ENCODE assay signal across 9 mouse cellular contexts in genomic region chr1:23286741-23287140, GRCm38 (mm10).
A peak's percentile ranks its signal among the peaks of the same experiment; 100 is the strongest.
DNase-seq lines count a peak whose midpoint lies in the region; ATAC-seq and TF ChIP-seq lines count a peak whose summit lies in the region.
"Had no signal": no experiment of that assay in that cellular context is flagged by ENCODE, and none has a peak within 500 bp of the region (broad histone marks: within the 10 kb centered on the region; RNA-seq: fewer than 3 reads in every experiment).

No protein-coding gene starts in this region.

- intact Hi-C loops in left cerebral cortex, postnatal 36 days (cut with DNase I): loop anchor here (10.0 kb wide), 1 partner anchor 682 kb away; no protein-coding TSS in a partner anchor

- H3K4me2 ChIP-seq in forebrain, postnatal 0 days (ENCODE audit: low read depth): no peak overlapping the region

- no peak for TF ChIP-seq POLR2A in kidney, adult 2 months (IDR thresholded peaks at IDR 0.05; ENCODE audit: low read depth, low read length)

- TF ChIP-seq CTCF in forebrain, postnatal 0 days (IDR thresholded peaks at IDR 0.05; ENCODE audit: low read depth): peak; percentile 84
- TF ChIP-seq CTCF in kidney, adult 2 months (conservative IDR thresholded peaks at IDR 0.05; ENCODE audit: insufficient read depth, insufficient read length, low read depth, low read length): peak; percentile 80

- H3K9me3 ChIP-seq in forebrain, postnatal 0 days (ENCODE audit: low read length): no peaks in the 10 kb centered on the region

- H3K27me3 ChIP-seq in forebrain, postnatal 0 days (ENCODE audit: insufficient read depth, low read length): no peaks in the 10 kb centered on the region
- no peaks in the 10 kb centered on the region for H3K27me3 ChIP-seq in kidney, adult 2 months (replicated peaks; ENCODE audit: control insufficient read depth, insufficient read depth, low read length)

- no peak overlapping the region for H3K9ac ChIP-seq in forebrain, postnatal 0 days

- peak; percentile 24 for DNase-seq in ovary, postnatal 14 days (ENCODE audit: low spot score)
- no peak for DNase-seq in ovary, postnatal 10 days (ENCODE audit: low spot score)
- DNase-seq in brain, adult 2 months (ENCODE audit: low read depth, low spot score): peak; percentile 91
- peak; percentile 81 for DNase-seq in forebrain, postnatal 0 days
- DNase-seq in kidney, adult 2 months: peak; percentile 80
- peak; percentile 32 to 48 for DNase-seq in left cerebral cortex, postnatal 36 days (ENCODE audit: low spot score in 2 of 2)
- DNase-seq in retina, adult 2 months (ENCODE audit: low read depth, low spot score): peak; percentile 16

- H3K4me1 ChIP-seq in forebrain, postnatal 0 days (ENCODE audit: insufficient read depth): no peaks in the 10 kb centered on the region
- H3K4me1 ChIP-seq in kidney, adult 2 months (ENCODE audit: control insufficient read depth, insufficient read depth, low read length): no peaks in the 10 kb centered on the region

- no peaks in the 10 kb centered on the region for H3K36me3 ChIP-seq in forebrain, postnatal 0 days (ENCODE audit: insufficient read depth)
- H3K36me3 ChIP-seq in kidney, adult 2 months (ENCODE audit: control insufficient read depth, insufficient read depth, low read length): peaks cover 7% of the 10 kb centered on the region

- H3K27ac ChIP-seq in forebrain, postnatal 0 days (ENCODE audit: low read depth, low read length): no peak overlapping the region
- H3K27ac ChIP-seq in kidney, adult 2 months (ENCODE audit: insufficient read depth, low read depth, low read length): no peak overlapping the region

- H3K4me3 ChIP-seq in forebrain, postnatal 0 days (ENCODE audit: low read depth, low read length): no peak overlapping the region
- H3K4me3 ChIP-seq in kidney, adult 2 months (ENCODE audit: insufficient read depth, low read depth, low read length): no peak overlapping the region
- H3K4me3 ChIP-seq: erythroblast, embryonic 14.5 days had no signal

- peak; percentile 97 for ATAC-seq in forebrain, postnatal 0 days
- ATAC-seq in inflammation-experienced regulatory T-cells, adult 6 months: no peak

- 15% methylated on average over 4 of the region's 4 CpGs for WGBS in forebrain, postnatal 0 days
- WGBS in kidney, adult 2 months: 16% methylated on average over 4 of the region's 4 CpGs
